Mouse (Mus musculus) right cerebral cortex, postnatal 36 days (tissue): ENCODE measurements around the gene Pcsk7.

Source experiments
- DNase-seq, 2 experiments: peaks; one replicate each; pipeline ENCODE4 v3.0.0; 2022; ENCODE audit warnings: low spot score in 2 of 2, mixed read lengths in 1 of 2

Pcsk7 gene

GRCm38 (mm10) chr9:45961855-45962254, 55.6 kb downstream of the Pcsk7 start:
- DNase-seq, result no peak

DNA sequence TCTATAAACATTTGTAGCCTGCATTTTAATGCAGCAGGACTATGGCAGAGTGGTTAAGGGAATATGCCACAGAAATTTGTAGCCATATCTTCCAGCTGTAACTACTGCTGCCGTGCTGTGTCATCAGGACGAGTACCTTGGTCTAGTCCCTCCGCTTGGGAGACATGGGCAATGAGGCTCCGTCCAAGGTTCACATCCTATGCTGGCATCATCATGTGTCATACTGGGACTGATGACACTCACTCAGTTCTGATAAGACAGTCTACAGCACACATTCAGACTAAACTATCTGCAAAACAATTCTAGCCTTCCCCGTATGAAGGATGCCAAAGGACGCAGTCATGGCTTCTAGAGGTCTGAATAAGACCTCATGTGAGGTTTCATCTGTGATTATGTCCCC, 57.3 kb downstream of the Pcsk7 start:
- DNase-seq, result no peak

DNA sequence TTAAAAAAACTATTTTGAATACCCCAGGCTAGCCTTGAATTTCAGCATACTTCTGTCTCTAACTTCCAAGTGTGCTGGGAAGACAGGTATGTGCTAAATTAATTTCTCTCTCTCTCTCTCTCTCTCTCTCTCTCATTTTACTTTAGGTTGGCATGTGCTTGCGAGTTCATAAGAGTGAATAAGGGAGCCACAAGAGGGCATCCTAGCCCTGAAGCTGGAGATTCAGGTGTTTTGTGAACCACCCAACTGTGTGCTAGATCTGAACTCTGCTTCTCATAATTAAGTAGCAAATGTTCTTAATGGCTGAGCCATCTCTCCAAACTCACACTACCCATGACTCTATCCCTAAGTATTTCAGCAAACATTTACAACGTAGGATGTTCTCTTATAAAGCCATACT, 70.6 kb downstream of the Pcsk7 start:
- no peak for DNase-seq
